Mouse (Mus musculus): Measurements from ENCODE around the gene Chad. TPM values are rescaled to one million over a fixed set of nuclear protein-coding genes. Genes with fewer than 3 reads are reported as not detected.

The Chad gene
- polyA plus RNA-seq, 1 experiment from 2014 or later: 0.16 TPM

- DNase-seq (ENCODE audit: low spot score): no peak
- H3K36me3 ChIP-seq (ENCODE audit: control insufficient read depth, insufficient read depth, low read length): no peaks in the 10 kb centered on the region
- no peaks in the 10 kb centered on the region for H3K27me3 ChIP-seq (replicated peaks; ENCODE audit: control insufficient read depth, insufficient read depth, low read length)
- H3K9me3 ChIP-seq (ENCODE audit: control insufficient read depth, low read length): no peaks in the 10 kb centered on the region
- H3K27ac ChIP-seq (ENCODE audit: low read depth, low read length): no peak overlapping the region
- no peak overlapping the region for H3K4me3 ChIP-seq (ENCODE audit: low read depth, low read length)
- no peak overlapping the region for H3K9ac ChIP-seq (ENCODE audit: low read depth, low read length)
- H3K4me1 ChIP-seq (replicated peaks; ENCODE audit: control insufficient read depth, insufficient read depth, low read length): peaks cover 16% of the 10 kb centered on the region
- 89% methylated on average over 7 of the region's 7 CpGs for WGBS
- peak overlapping the region; percentile 80; the same call in 1 of the 2 replicates for H3K4me2 ChIP-seq
- ATAC-seq (replicated peaks; ENCODE audit: low FRiP score): no peak
These were observed 35.6 kb downstream of the Chad start for GRCm38 (mm10) chr11:94600447-94600846.

- DNase-seq (ENCODE audit: low spot score) (peak; percentile 84), ATAC-seq (replicated peaks; ENCODE audit: low FRiP score) (peak; percentile 75)
- Histone ChIP-seq H3K27me3 (replicated peaks; ENCODE audit: control insufficient read depth, insufficient read depth, low read length) (no peaks in the 10 kb centered on the region), H3K36me3 (ENCODE audit: control insufficient read depth, insufficient read depth, low read length) (no peaks in the 10 kb centered on the region), H3K9me3 (ENCODE audit: control insufficient read depth, low read length) (no peaks in the 10 kb centered on the region), H3K9ac (ENCODE audit: low read depth, low read length) (peak within 1 kb of the TSS; percentile 39), H3K4me1 (replicated peaks; ENCODE audit: control insufficient read depth, insufficient read depth, low read length) (peaks cover 16% of the 10 kb centered on the region), H3K27ac (ENCODE audit: low read depth, low read length) (no peak within 1 kb of the TSS), H3K4me3 (ENCODE audit: low read depth, low read length) (peak within 1 kb of the TSS; percentile 56), H3K4me2 (peak within 1 kb of the TSS; percentile 80)
- 2% methylated on average over 46 of the region's 52 CpGs for WGBS
These were observed 36.8 kb downstream of the Chad start, which contains the start of gene Acsf2 for GRCm38 (mm10) chr11:94601321-94602281. Gene Acsf2 (minus strand): TSS chr11:94601871.

- 62% methylated on average over 11 of the region's 11 CpGs for WGBS
- DNase-seq (ENCODE audit: low spot score): no peak
- H3K9ac ChIP-seq (ENCODE audit: low read depth, low read length): no peak overlapping the region
- H3K9me3 ChIP-seq (ENCODE audit: control insufficient read depth, low read length): no peaks in the 10 kb centered on the region
- no peak overlapping the region for H3K27ac ChIP-seq (ENCODE audit: low read depth, low read length)
- no peaks in the 10 kb centered on the region for H3K27me3 ChIP-seq (replicated peaks; ENCODE audit: control insufficient read depth, insufficient read depth, low read length)
- no peaks in the 10 kb centered on the region for H3K36me3 ChIP-seq (ENCODE audit: control insufficient read depth, insufficient read depth, low read length)
- H3K4me2 ChIP-seq: peak overlapping the region; percentile 80
- H3K4me3 ChIP-seq (ENCODE audit: low read depth, low read length): peak overlapping the region; percentile 56
- ATAC-seq (replicated peaks; ENCODE audit: low FRiP score): no peak
- H3K4me1 ChIP-seq (replicated peaks; ENCODE audit: control insufficient read depth, insufficient read depth, low read length): peaks cover 16% of the 10 kb centered on the region
These were observed 37.6 kb downstream of the Chad start for GRCm38 (mm10) chr11:94602356-94602955.

GRCm38 (mm10) chr11:94610744-94611740 is 46.2 kb downstream of the Chad start:
- WGBS: 63% methylated on average over 4 of the region's 4 CpGs
- Histone ChIP-seq H3K27me3 (replicated peaks; ENCODE audit: control insufficient read depth, insufficient read depth, low read length) (peaks cover 2% of the 10 kb centered on the region; the same call in 1 of the 2 replicates), H3K4me1 (replicated peaks; ENCODE audit: control insufficient read depth, insufficient read depth, low read length) (no peaks in the 10 kb centered on the region), H3K36me3 (ENCODE audit: control insufficient read depth, insufficient read depth, low read length) (no peaks in the 10 kb centered on the region), H3K4me3 (ENCODE audit: low read depth, low read length) (no peak overlapping the region), H3K4me2 (no peak overlapping the region), H3K27ac (ENCODE audit: low read depth, low read length) (no peak overlapping the region), H3K9me3 (ENCODE audit: control insufficient read depth, low read length) (no peaks in the 10 kb centered on the region), H3K9ac (ENCODE audit: low read depth, low read length) (no peak overlapping the region)
- DNase-seq (ENCODE audit: low spot score) (no peak), ATAC-seq (replicated peaks; ENCODE audit: low FRiP score) (no peak)

GRCm38 (mm10) chr11:94614603-94615002 is 49.8 kb downstream of the Chad start:
- Histone ChIP-seq H3K36me3 (ENCODE audit: control insufficient read depth, insufficient read depth, low read length) (no peaks in the 10 kb centered on the region), H3K27ac (ENCODE audit: low read depth, low read length) (no peak overlapping the region), H3K27me3 (replicated peaks; ENCODE audit: control insufficient read depth, insufficient read depth, low read length) (peaks cover 2% of the 10 kb centered on the region; the same call in 1 of the 2 replicates), H3K4me1 (replicated peaks; ENCODE audit: control insufficient read depth, insufficient read depth, low read length) (no peaks in the 10 kb centered on the region), H3K9ac (ENCODE audit: low read depth, low read length) (no peak overlapping the region), H3K9me3 (ENCODE audit: control insufficient read depth, low read length) (no peaks in the 10 kb centered on the region), H3K4me3 (ENCODE audit: low read depth, low read length) (no peak overlapping the region), H3K4me2 (no peak overlapping the region)
- WGBS: 76% methylated on average over 4 of the region's 4 CpGs
- ATAC-seq (replicated peaks; ENCODE audit: low FRiP score) (no peak), DNase-seq (ENCODE audit: low spot score) (no peak)

- Histone ChIP-seq H3K4me1 (replicated peaks; ENCODE audit: control insufficient read depth, insufficient read depth, low read length) (no peaks in the 10 kb centered on the region), H3K9ac (ENCODE audit: low read depth, low read length) (no peak overlapping the region), H3K36me3 (ENCODE audit: control insufficient read depth, insufficient read depth, low read length) (no peaks in the 10 kb centered on the region), H3K27ac (ENCODE audit: low read depth, low read length) (no peak overlapping the region), H3K4me2 (no peak overlapping the region), H3K4me3 (ENCODE audit: low read depth, low read length) (no peak overlapping the region), H3K27me3 (replicated peaks; ENCODE audit: control insufficient read depth, insufficient read depth, low read length) (peaks cover 2% of the 10 kb centered on the region; the same call in 1 of the 2 replicates), H3K9me3 (ENCODE audit: control insufficient read depth, low read length) (no peaks in the 10 kb centered on the region)
- DNase-seq (ENCODE audit: low spot score) (no peak), ATAC-seq (replicated peaks; ENCODE audit: low FRiP score) (no peak)
- 28% methylated on average over 4 of the region's 4 CpGs for WGBS
These were observed 50.6 kb downstream of the Chad start for GRCm38 (mm10) chr11:94615494-94615893.

- H3K27ac ChIP-seq (ENCODE audit: low read depth, low read length): no peak overlapping the region
- H3K4me2 ChIP-seq: no peak overlapping the region
- WGBS: 84% methylated on average over 2 of the region's 2 CpGs
- H3K9ac ChIP-seq (ENCODE audit: low read depth, low read length): no peak overlapping the region
- H3K4me3 ChIP-seq (ENCODE audit: low read depth, low read length): no peak overlapping the region
- no peaks in the 10 kb centered on the region for H3K4me1 ChIP-seq (replicated peaks; ENCODE audit: control insufficient read depth, insufficient read depth, low read length)
- DNase-seq (ENCODE audit: low spot score) (no peak), ATAC-seq (replicated peaks; ENCODE audit: low FRiP score) (no peak)
- H3K27me3 ChIP-seq (replicated peaks; ENCODE audit: control insufficient read depth, insufficient read depth, low read length): peaks cover 2% of the 10 kb centered on the region; the same call in 1 of the 2 replicates
- no peaks in the 10 kb centered on the region for H3K9me3 ChIP-seq (ENCODE audit: control insufficient read depth, low read length)
- H3K36me3 ChIP-seq (ENCODE audit: control insufficient read depth, insufficient read depth, low read length): no peaks in the 10 kb centered on the region
These were observed 52.8 kb downstream of the Chad start for GRCm38 (mm10) chr11:94617646-94618045.

Measured in liver, embryonic 11.5 days (tissue).